Mouse (Mus musculus) liver, embryonic 14.5 days (tissue): ENCODE data around the gene Csk. TPM values are rescaled to one million over a fixed set of nuclear protein-coding genes. Genes with fewer than 3 reads are reported as not detected.

Source experiments
- ATAC-seq: fragments of 200-750 bp; cut with Nextera tagmentation; 2 replicates; pipeline ENCODE4 v1.8.0; 2017; ENCODE audit warnings: moderate number of reproducible peaks, mild to moderate bottlenecking, moderate library complexity; ENCODE audit not compliant: insufficient read depth
- DNase-seq, 3 experiments: peaks; one replicate each; pipeline ENCODE4 v3.0.0-alpha.2; 2012 to 2013; ENCODE audit warnings: low read depth in 3 of 3, low spot score in 3 of 3
- H3K27ac ChIP-seq: fragments of 300-500 bp; sonication (generic); 2 replicates; pipeline ENCODE4 v1.5.1; 2014; ENCODE audit warnings: moderate library complexity, mild to moderate bottlenecking, control low read depth, inconsistent platforms
- H3K27me3 ChIP-seq: fragments of 300-500 bp; sonication (generic); 2 replicates; pipeline ENCODE4 v1.6.1; 2014; ENCODE audit warnings: mild to moderate bottlenecking, low read length, moderate library complexity; ENCODE audit not compliant: control insufficient read depth, insufficient read depth
- H3K36me3 ChIP-seq: fragments of 300-500 bp; sonication (generic); replicated peaks from 2 replicates; pipeline ENCODE4 v1.6.1; 2014; ENCODE audit warnings: low read depth; ENCODE audit not compliant: control insufficient read depth, insufficient read depth
- H3K4me1 ChIP-seq, 2 experiments: fragments of 200-500 bp in 1 of 2; fragments of 300-500 bp in 1 of 2; sonication (generic) in 1 of 2; replicated peaks; 2 replicates each; pipeline ENCODE4 v1.6.1; 2012 to 2014; ENCODE audit warnings: antibody characterized with exemption in 1 of 2, inconsistent platforms in 1 of 2, low read length in 1 of 2; ENCODE audit not compliant: control insufficient read depth in 2 of 2, insufficient read depth in 2 of 2
- H3K4me2 ChIP-seq: fragments of 300-500 bp; sonication (generic); 2 replicates; pipeline ENCODE4 v1.6.1; 2014; ENCODE audit warnings: low read depth, mild to moderate bottlenecking, control low read depth, moderate library complexity
- H3K4me3 ChIP-seq, 2 experiments: fragments of 200-500 bp in 1 of 2; fragments of 300-500 bp in 1 of 2; sonication (generic) in 1 of 2; 2 replicates each; pipeline ENCODE4 v1.5.1; 2012 to 2014; ENCODE audit warnings: low read depth in 2 of 2, low read length in 2 of 2, mild to moderate bottlenecking in 2 of 2, control low read depth in 1 of 2, inconsistent platforms in 1 of 2, moderate library complexity in 1 of 2; ENCODE audit not compliant: insufficient read depth in 1 of 2
- H3K9ac ChIP-seq: fragments of 300-500 bp; sonication (generic); replicated peaks from 2 replicates; pipeline ENCODE4 v1.6.1; 2014; ENCODE audit warnings: mild to moderate bottlenecking, control low read depth, moderate library complexity
- H3K9me3 ChIP-seq: fragments of 300-500 bp; sonication (generic); 2 replicates; pipeline ENCODE4 v1.6.1; 2016; ENCODE audit warnings: low read length, mixed read lengths; ENCODE audit not compliant: control insufficient read depth
- CTCF ChIP-seq: IDR thresholded peaks from 2 replicates; pipeline ENCODE4 v1.5.1; 2016; ENCODE audit warnings: antibody characterized with exemption, low read depth, control low read depth
- EP300 ChIP-seq: IDR thresholded peaks from 2 replicates; pipeline ENCODE4 v1.6.1; 2016; ENCODE audit warnings: antibody characterized with exemption, low read depth
- WGBS: fragments of 180-500 bp; shearing (Covaris S2); extraction: QIAGEN DNeasy Blood & Tissue Kit; methylation state at CpG from one replicate; pipeline ENCODE4 v1.1.7; 2014; ENCODE audit not compliant: insufficient replicate concordance; 5-methylcytosine and 5-hydroxymethylcytosine counted together
- polyA plus RNA-seq, 2 experiments: library from polyadenylated mRNA; depleted of rRNA in 1 of 2; stranded (reverse) in 1 of 2; unstranded in 1 of 2; fragments of >200 nt; fragmentation: Nextera tagmentation in 1 of 2; extraction: Ambion mirVana in 1 of 2; gene quantifications; 2 replicates each; pipeline versions ENCODE4 v1.2.1 to v1.2.3; 2012 to 2014

Gene Csk
- polyA plus RNA-seq, 2 experiments = 11.1 to 26.3 TPM

DNA sequence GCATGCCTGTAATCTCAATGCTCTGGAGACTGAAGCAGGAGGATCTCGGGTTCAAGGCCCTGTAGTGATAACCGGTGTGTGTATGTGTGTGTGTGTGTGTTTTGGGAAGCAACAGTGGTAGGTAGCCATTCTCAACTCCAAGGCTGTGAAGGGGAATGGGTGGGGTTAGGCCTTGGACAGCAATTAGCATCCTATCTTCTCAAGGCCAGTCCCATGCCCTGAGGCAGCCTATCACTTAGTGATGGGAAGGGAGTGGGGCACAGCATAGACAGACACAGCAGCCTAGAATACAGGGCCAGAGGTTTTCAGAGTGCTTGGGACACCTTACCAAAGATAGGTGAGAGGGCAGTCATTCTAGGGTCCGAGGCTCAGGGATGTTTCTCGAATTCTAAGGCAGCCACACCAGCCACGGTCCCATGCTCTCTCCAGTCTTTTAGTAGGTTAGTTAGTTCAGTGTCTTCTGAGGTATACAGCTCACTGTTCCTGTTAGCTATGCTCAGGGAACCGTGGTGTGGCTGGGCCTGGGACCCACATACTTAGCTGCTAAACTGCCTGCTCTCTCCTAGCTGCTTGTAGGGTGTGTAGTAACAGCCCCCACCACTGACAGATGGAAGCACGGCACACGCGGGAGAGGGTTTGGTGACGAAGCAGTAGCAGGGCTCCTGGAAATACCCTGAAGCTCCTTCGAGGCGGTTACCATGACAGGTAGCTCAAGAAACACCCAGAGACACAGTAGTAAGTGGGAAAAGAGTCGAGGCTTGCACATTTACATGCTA is 11.5 kb downstream of the Csk start:
- H3K27ac ChIP-seq = peak overlapping the region; percentile 44
- H3K4me1 ChIP-seq = peaks cover 71 to 81% of the 10 kb centered on the region in 2 experiments
- no peak for ATAC-seq
- TF ChIP-seq CTCF (no peak), EP300 (no peak)
- WGBS = 58% methylated on average over 13 of the region's 13 CpGs
- H3K9ac ChIP-seq = peak overlapping the region; percentile 27; the same call in 1 of the 2 replicates
- H3K36me3 ChIP-seq = no peaks in the 10 kb centered on the region
- H3K27me3 ChIP-seq = no peaks in the 10 kb centered on the region
- no peaks in the 10 kb centered on the region for H3K9me3 ChIP-seq
- no peak overlapping the region for H3K4me3 ChIP-seq
- H3K4me2 ChIP-seq = peak overlapping the region; percentile 99; the same call in 1 of the 2 replicates
- DNase-seq = no peak

DNA sequence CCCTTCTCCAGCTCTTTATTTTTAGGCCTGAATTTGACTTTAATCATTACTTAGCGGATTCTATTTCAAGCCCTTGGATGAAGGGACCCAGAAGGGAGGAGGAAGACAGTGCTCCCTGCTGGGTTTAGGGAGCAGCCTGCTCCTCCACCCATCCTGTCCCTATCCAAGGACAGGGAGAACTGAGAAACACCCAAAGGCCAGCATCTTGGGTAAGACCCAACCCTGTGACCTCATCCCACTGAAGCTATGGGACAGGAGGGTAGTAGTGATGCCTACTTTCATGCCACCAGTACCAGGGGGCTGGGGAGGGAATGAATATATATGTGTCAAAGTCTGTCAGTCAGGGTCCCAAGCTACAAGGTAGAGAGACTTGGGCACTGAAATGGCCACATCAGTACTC is 12.4 kb downstream of the Csk start:
- Histone ChIP-seq H3K9me3 (no peaks in the 10 kb centered on the region), H3K27ac (peak overlapping the region; percentile 52), H3K36me3 (no peaks in the 10 kb centered on the region), H3K4me1 (peaks cover 68 to 75% of the 10 kb centered on the region in 2 experiments), H3K27me3 (no peaks in the 10 kb centered on the region), H3K4me3 (no peak overlapping the region), H3K9ac (peak overlapping the region; percentile 47), H3K4me2 (peak overlapping the region; percentile 75)
- no peak for ATAC-seq
- no peak for DNase-seq
- 67% methylated on average over 1 of the region's 1 CpGs for WGBS
- no peak for TF ChIP-seq EP300
- no peak for TF ChIP-seq CTCF

DNA sequence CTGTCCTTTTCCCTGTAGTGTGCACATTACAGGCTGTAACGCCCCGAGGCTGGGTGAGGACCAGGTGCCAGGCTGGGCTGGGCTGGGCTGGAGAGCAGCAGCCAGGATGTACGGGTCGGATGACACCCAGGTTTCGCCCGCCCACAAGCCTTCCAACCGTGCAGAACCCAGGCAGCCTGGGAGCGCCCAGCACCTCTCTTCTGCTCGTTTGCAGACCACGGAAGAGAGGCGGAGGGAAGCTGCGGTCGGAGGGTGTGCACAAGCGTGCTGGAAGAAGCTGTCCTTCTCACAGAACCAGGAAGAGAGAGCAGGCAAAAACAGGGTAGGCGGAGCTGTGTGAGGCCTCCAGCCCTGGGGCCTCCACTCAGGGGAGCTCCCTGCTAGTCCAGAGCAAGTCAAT is 13.0 kb downstream of the Csk start:
- no peaks in the 10 kb centered on the region for H3K27me3 ChIP-seq
- ATAC-seq (peak; percentile 37), DNase-seq (peak in 1 of 3 experiments; percentile 50)
- WGBS = under 1% methylated on average over 15 of the region's 15 CpGs
- no peaks in the 10 kb centered on the region for H3K9me3 ChIP-seq
- no peaks in the 10 kb centered on the region for H3K36me3 ChIP-seq
- H3K27ac ChIP-seq = peak overlapping the region; percentile 52
- TF ChIP-seq CTCF (no peak), EP300 (no peak)
- H3K4me3 ChIP-seq = peak overlapping the region; percentile 34 to 38
- peak overlapping the region; percentile 75 for H3K4me2 ChIP-seq
- peak overlapping the region; percentile 47 for H3K9ac ChIP-seq
- peaks cover 68 to 71% of the 10 kb centered on the region in 2 experiments for H3K4me1 ChIP-seq

DNA sequence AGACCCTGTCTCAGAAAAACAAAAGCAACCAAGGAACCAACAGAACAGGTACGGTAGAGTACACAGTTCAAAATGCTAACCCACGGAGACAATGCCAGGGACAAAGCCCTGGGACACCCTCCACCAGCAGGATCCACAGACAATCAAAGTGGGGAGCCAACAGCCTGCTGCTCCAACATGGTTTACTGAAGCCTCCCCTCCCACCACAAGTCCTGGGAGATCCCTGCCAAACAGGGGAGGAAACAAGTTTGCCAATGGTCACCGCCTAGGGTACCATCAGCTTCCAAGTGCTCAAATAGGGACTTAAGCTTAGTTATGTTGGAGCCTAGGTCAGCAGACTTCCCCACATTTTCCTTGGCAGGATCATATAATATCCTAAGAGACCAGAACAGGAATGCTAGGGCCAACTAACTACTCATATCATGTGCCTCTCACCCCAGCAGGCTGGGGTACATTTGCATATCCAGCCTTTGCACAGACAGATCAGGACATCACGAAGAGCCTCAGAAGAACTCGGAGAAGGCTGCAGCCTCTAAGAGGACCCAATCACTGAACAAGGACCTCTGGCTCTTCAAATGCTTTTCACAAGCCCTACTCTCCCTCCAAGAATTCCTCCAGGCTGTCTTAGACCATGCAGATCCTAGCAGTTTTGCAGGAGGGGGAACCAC is 13.6 kb downstream of the Csk start:
- ATAC-seq = no peak
- WGBS = 42% methylated on average over 5 of the region's 5 CpGs

More for the DNA sequence above, 13.6 kb downstream of the Csk start:
- DNase-seq = no peak
- Histone ChIP-seq H3K27me3 (no peaks in the 10 kb centered on the region), H3K4me1 (peaks cover 68 to 71% of the 10 kb centered on the region in 2 experiments), H3K9me3 (no peaks in the 10 kb centered on the region), H3K4me2 (peak overlapping the region; percentile 75), H3K27ac (peak overlapping the region; percentile 52), H3K9ac (peak overlapping the region; percentile 47), H3K36me3 (no peaks in the 10 kb centered on the region), H3K4me3 (peak overlapping the region; percentile 34 to 38; a peak in 3 of 4 replicates)
- no peak for TF ChIP-seq EP300
- TF ChIP-seq CTCF = no peak
